Mouse (Mus musculus) left cerebral cortex, adult 18-20 months (tissue): ENCODE data around the gene Idh1. TPM values are rescaled to one million over a fixed set of nuclear protein-coding genes. Genes with fewer than 3 reads are reported as not detected.

Experiments used
- DNase-seq, 2 experiments: peaks; one replicate each; pipeline ENCODE4 v3.0.0; 2021 to 2022; ENCODE audit warnings: low spot score in 2 of 2, mixed read lengths in 1 of 2
- total RNA-seq, 2 experiments: library from RNA; stranded (reverse); gene quantifications; 2 replicates each; pipeline ENCODE4 v1.2.3; 2021

The Idh1 gene
- total RNA-seq, 2 experiments from 2014 or later, result 41.3 to 41.6 TPM

- DNase-seq, result no peak
Measured at GRCm38 (mm10) chr1:65177452-65177851, 8.8 kb downstream of the Idh1 start.

GRCm38 (mm10) chr1:65176912-65177311 lies 9.4 kb downstream of the Idh1 start:
- no peak for DNase-seq

DNA sequence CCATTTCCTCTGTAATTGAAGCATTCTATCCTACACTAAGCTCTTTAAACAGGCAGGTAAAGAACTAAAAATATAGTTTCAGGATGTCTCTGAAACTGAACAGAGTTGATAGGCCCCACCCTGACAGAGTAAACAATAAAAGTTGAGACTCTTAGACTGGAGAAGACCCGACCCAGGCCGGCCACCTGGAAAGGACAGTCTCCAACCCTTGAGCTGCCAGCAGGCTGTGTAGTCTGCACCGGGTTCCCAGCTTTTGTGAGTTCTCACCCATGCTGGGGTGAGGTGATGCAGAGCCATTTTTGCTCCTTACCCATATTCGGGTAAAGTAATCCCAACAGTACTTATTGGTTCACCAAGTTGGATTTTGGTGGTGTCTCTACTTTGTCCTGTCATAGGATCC lies 10.1 kb downstream of the Idh1 start:
- no peak for DNase-seq

DNA sequence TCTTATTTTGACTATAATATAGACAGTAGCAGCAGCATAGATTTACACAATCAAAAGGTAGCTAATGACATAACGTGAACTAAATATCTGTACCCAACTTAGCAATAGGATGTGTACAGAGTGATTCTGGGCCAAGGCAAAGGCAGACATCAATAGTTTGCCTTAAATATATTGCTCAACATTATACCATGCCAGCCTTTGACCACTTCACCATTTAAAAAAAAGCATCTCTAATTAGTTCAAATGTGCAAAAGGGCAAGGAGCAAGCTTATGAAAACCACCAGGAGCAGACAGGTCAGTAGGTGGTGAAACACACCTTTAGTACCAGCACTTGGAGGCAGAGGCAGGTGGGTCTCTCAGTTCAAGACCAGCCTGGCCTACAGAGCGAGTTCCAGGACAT lies 12.6 kb downstream of the Idh1 start:
- DNase-seq, result no peak

DNA sequence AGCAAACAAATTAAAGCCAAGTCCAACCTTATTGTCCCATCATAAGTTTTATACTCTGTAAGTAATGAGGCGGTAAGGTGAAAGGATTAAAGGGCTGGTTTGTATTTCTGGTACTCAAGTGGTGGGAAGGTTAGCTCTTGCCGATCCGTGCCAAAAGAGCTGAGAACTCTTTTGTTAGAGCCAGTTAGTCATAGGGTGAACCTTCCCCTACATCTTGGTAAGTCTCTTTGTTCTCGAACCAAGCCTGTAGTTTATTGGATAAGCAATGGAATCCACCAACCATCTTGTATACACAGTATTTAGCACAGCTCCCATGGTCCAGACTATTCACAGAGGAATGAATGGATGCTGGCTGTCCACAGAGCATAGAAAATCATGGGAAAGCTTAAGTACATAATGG lies 14.7 kb downstream of the Idh1 start:
- no peak for DNase-seq

DNA sequence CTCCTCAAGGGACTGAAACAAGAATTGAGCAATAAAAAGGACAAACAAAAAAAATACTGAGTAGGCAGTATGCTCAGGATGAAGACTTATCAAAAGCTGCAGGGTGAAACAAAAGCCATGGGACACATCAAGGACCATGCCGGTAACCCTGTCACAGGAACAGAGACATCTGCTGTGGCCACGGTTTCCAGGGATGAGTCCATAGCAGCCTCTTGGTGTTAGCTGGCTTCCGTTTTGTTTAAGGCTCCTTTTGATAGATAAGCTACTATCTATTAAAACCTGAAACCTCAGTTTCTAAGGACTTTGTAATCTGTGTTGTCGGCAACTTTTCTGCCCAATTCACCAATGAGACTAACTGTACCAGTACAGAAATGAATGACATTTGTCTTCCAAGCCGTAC lies 16.4 kb downstream of the Idh1 start:
- no peak for DNase-seq

DNA sequence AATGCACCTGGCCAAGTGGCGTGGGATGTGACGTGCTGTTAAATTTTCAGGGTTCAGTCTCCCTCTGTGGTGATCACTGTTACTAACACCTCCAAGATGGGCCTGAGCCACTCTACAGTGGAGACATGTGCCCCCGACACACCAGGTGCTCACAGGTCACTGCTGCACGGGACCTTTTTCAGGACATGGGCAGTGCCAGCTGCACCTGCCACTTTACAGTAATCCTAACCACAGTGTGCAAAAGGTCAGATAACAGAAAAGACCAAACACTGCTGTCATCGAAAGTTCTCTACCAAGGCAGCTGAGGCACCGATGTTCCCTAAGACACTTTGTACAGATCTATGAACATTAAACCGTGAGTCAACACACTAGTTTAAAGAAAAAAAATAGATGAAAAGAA lies 16.8 kb downstream of the Idh1 start:
- DNase-seq, result no peak

DNA sequence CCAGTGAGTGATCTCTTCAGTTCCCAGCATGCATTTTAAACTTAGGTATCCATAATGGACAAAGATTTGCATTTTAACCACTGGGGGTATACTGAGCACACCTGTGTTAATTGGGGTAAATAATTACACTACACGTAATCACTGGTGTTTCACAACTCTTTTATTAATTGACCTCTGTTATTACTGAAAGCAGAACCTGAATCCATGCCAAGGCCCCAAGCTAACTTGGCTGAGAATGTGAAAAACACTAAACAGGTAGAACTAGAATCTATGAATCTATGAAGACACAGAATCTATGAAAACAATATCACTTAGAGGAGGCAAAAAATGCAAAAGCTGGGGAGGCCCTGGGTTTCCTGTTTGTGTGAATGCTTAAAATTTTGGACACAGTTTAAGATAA lies 18.8 kb downstream of the Idh1 start:
- no peak for DNase-seq

GRCm38 (mm10) chr1:65162210-65162609 lies 24.1 kb downstream of the Idh1 start:
- DNase-seq, result no peak

GRCm38 (mm10) chr1:65156111-65156510 lies 30.2 kb downstream of the Idh1 start:
- DNase-seq, result no peak

- no peak for DNase-seq
Measured at GRCm38 (mm10) chr1:65154814-65155213, 31.5 kb downstream of the Idh1 start.

DNA sequence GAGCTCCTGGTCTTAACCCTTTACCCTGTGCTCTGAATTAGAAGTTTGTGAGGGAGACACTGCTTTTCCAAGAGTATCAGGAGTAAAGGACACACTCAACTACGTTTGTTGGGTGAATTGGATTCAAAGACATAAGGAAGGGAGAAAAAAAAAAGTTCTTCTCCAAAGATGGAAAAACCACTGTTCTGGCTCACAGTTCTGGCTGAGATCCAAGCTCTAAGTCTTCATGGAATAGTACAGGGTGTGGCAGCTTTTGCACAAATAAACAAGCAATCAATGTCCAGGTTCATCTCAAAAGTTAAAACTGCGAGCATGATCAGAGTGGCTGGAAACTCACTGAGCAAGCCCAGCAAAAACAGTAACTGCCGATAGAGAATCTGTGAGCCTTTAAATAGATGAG lies 38.3 kb downstream of the Idh1 start:
- no peak for DNase-seq

DNA sequence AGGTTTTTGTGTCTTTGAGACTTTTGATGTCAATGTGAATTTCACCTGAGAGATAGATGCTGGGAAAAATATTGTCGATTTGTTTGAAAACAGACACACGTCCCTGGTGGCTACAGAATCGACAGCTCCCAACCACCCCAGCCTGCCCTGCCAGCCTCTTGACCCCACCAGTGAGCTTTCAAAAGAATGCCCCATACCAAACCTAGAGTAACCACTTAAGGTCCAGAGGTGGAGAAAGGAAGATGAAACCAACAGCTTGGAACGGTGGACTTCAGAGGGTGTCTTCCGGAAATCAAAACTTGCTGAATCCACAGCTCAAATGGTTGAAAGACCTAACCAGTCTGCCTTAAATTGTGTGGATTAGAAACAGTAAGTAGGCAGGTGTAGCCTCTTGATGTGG lies 39.0 kb downstream of the Idh1 start:
- no peak for DNase-seq

GRCm38 (mm10) chr1:65146601-65147000 lies 39.7 kb downstream of the Idh1 start:
- no peak for DNase-seq

GRCm38 (mm10) chr1:65144783-65145182 lies 41.5 kb downstream of the Idh1 start:
- DNase-seq, result no peak

GRCm38 (mm10) chr1:65137560-65137959 lies 48.7 kb downstream of the Idh1 start:
- DNase-seq, result no peak

DNA sequence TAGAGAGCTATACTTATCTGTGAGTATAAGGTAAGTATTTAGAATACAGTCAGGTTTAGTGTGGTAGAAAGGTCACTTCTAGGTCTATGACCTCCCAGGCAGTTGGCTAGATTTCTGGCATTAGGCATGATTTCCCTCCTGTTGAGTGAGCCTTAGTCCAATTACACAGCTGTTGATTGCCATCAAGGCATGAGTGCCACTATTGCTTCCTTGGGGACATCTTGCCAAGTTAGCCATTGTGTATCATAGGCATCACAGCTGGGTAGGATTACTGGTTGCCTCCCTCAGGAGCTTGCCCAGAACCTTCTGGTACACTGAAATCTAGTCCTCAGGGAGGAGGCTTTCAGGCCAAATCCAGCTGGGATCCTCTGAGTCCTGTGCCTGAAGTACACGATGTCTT lies 53.5 kb downstream of the Idh1 start:
- no peak for DNase-seq

GRCm38 (mm10) chr1:65131671-65132070 lies 54.6 kb downstream of the Idh1 start:
- no peak for DNase-seq

- DNase-seq, result no peak
Measured at GRCm38 (mm10) chr1:65130226-65130625, 56.1 kb downstream of the Idh1 start.

DNA sequence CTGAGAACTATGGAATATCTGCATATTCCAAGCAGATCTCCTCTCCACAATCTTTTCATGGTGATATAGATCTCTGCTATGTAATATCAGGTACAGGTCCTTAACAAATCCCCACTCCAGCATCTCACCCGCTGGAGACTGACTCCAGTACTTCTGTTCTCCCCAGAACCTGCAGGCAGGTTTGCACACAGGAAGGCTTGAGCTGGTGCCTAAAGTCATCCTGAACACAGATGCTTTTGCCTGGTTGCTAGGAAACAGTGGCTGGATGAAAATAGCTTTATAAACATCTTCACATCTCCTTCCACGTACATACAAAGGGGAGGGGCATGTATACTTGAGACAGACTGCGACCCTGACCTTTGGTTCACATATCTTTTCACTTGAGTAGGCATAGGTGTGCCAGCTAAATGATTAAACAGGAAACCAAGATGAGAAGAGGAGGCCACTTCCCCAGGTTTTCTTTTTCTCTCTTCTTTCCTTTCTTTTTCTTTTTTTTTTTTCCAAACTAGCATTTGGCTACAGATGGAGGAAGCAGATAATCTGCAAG lies 56.6 kb downstream of the Idh1 start:
- DNase-seq, result no peak

- peak; percentile 12 to 39 for DNase-seq
Measured at GRCm38 (mm10) chr1:65122574-65123372, 63.5 kb downstream of the Idh1 start, which contains the start of gene D630023F18Rik. TSS of gene D630023F18Rik (minus strand) at chr1:65123214.

- DNase-seq, result no peak
Measured at GRCm38 (mm10) chr1:65119438-65119837, 66.9 kb downstream of the Idh1 start, which contains the start of gene Gm28845. TSS of gene Gm28845 (minus strand) at chr1:65119558.
